In genomic region chr14:95865676-95866416, GRCm38 (mm10) we compare ENCODE assay signal across 19 mouse cellular contexts. TPM values are rescaled to one million over a fixed set of nuclear protein-coding genes. Genes with fewer than 3 reads are reported as not detected.
DNase-seq lines count a peak whose midpoint lies in the region; ATAC-seq lines count a peak whose summit lies in the region.
"Had no signal": no experiment of that assay in that cellular context is flagged by ENCODE, and none has a peak within 500 bp of the region (broad histone marks: within the 10 kb centered on the region; RNA-seq: fewer than 3 reads in every experiment).

No protein-coding gene starts in this region.

- no peaks in the 10 kb centered on the region for H3K4me1 ChIP-seq in midbrain, embryonic 11.5 days (ENCODE audit: control insufficient read depth, insufficient read depth, low read length)
- H3K4me1 ChIP-seq in midbrain, embryonic 10.5 days, result peaks cover 7% of the 10 kb centered on the region
- 0 out of 2 replicates have a peak, but pooled peaks cover 5% of the 10 kb centered on the region for H3K4me1 ChIP-seq in forebrain, embryonic 12.5 days
- 0 out of 2 replicates have a peak, but pooled peaks cover 5% of the 10 kb centered on the region for H3K4me1 ChIP-seq in midbrain, embryonic 14.5 days (ENCODE audit: control insufficient read depth, insufficient read depth, low read length)
- H3K4me1 ChIP-seq in heart, embryonic 10.5 days, result no peaks in the 10 kb centered on the region
- H3K4me1 ChIP-seq: heart, embryonic 15.5 days had no signal

- H3K4me2 ChIP-seq in midbrain, embryonic 11.5 days, result no peak overlapping the region
- no peak overlapping the region for H3K4me2 ChIP-seq in forebrain, embryonic 12.5 days
- no peak overlapping the region for H3K4me2 ChIP-seq in midbrain, embryonic 14.5 days (ENCODE audit: low read length)
- H3K4me2 ChIP-seq: heart, embryonic 15.5 days had no signal

- 49% methylated on average over 7 of the region's 7 CpGs for WGBS in midbrain, embryonic 11.5 days
- WGBS in midbrain, embryonic 10.5 days, result 69% methylated on average over 7 of the region's 7 CpGs
- WGBS in forebrain, embryonic 12.5 days, result 43% methylated on average over 7 of the region's 7 CpGs
- WGBS in midbrain, embryonic 14.5 days, result 38% methylated on average over 7 of the region's 7 CpGs
- WGBS in heart, embryonic 10.5 days, result 79% methylated on average over 7 of the region's 7 CpGs

- H3K27ac ChIP-seq in midbrain, embryonic 11.5 days (ENCODE audit: low read depth, low read length), result no peak overlapping the region
- no peak overlapping the region for H3K27ac ChIP-seq in midbrain, embryonic 10.5 days (replicated peaks)
- no peak overlapping the region for H3K27ac ChIP-seq in forebrain, embryonic 12.5 days
- H3K27ac ChIP-seq in midbrain, embryonic 14.5 days (replicated peaks; ENCODE audit: low read depth, low read length), result no peak overlapping the region
- H3K27ac ChIP-seq in heart, embryonic 10.5 days, result no peak overlapping the region
- H3K27ac ChIP-seq: heart, embryonic 15.5 days had no signal

- H3K9me3 ChIP-seq in midbrain, embryonic 11.5 days (ENCODE audit: control insufficient read depth, low read length), result no peaks in the 10 kb centered on the region
- H3K9me3 ChIP-seq in midbrain, embryonic 10.5 days (replicated peaks), result no peaks in the 10 kb centered on the region
- no peaks in the 10 kb centered on the region for H3K9me3 ChIP-seq in forebrain, embryonic 12.5 days
- H3K9me3 ChIP-seq in midbrain, embryonic 14.5 days (ENCODE audit: control insufficient read depth, low read length), result no peaks in the 10 kb centered on the region
- H3K9me3 ChIP-seq in heart, embryonic 10.5 days, result no peaks in the 10 kb centered on the region
- H3K9me3 ChIP-seq: heart, embryonic 15.5 days had no signal

- H3K9ac ChIP-seq in midbrain, embryonic 11.5 days (ENCODE audit: low read length), result no peak overlapping the region
- H3K9ac ChIP-seq in forebrain, embryonic 12.5 days, result no peak overlapping the region
- no peak overlapping the region for H3K9ac ChIP-seq in midbrain, embryonic 14.5 days (replicated peaks; ENCODE audit: low read length)
- H3K9ac ChIP-seq: heart, embryonic 15.5 days had no signal

- DNase-seq in midbrain, embryonic 11.5 days (ENCODE audit: low spot score, missing footprints), result no peak
- DNase-seq in midbrain, embryonic 10.5 days (ENCODE audit: low spot score), result no peak
- peak; percentile 54 for DNase-seq in midbrain, embryonic 14.5 days
- DNase-seq in heart, embryonic 10.5 days (ENCODE audit: low spot score), result no peak
- DNase-seq in heart, adult 18-20 months, result no peak
- DNase-seq in gastrocnemius, postnatal 36 days, result no peak
- DNase-seq: adrenal gland, adult 8-10 months; gastrocnemius, postnatal 10 days; kidney, adult 11 months had no signal

- intact Hi-C loops in gastrocnemius, postnatal 36 days (cut with DNase I), result no loop called here

- no peak overlapping the region for H3K4me3 ChIP-seq in midbrain, embryonic 11.5 days (ENCODE audit: low read depth, low read length)
- no peak overlapping the region for H3K4me3 ChIP-seq in midbrain, embryonic 10.5 days
- H3K4me3 ChIP-seq in forebrain, embryonic 12.5 days (replicated peaks), result no peak overlapping the region
- no peak overlapping the region for H3K4me3 ChIP-seq in midbrain, embryonic 14.5 days (replicated peaks; ENCODE audit: low read depth, low read length)
- H3K4me3 ChIP-seq in heart, embryonic 10.5 days, result no peak overlapping the region
- H3K4me3 ChIP-seq: erythroblast, embryonic 14.5 days; heart, embryonic 15.5 days had no signal

- peak; percentile 54 for ATAC-seq in midbrain, embryonic 11.5 days (ENCODE audit: low FRiP score)
- peak; percentile 87; the same call in 1 of the 2 replicates for ATAC-seq in forebrain, embryonic 12.5 days (ENCODE audit: low FRiP score)
- peak; percentile 69 for ATAC-seq in midbrain, embryonic 14.5 days (ENCODE audit: low FRiP score, low TSS enrichment)

- no peaks in the 10 kb centered on the region for H3K36me3 ChIP-seq in midbrain, embryonic 11.5 days (ENCODE audit: control insufficient read depth, insufficient read depth, low read length)
- no peaks in the 10 kb centered on the region for H3K36me3 ChIP-seq in midbrain, embryonic 10.5 days
- no peaks in the 10 kb centered on the region for H3K36me3 ChIP-seq in forebrain, embryonic 12.5 days (replicated peaks)
- no peaks in the 10 kb centered on the region for H3K36me3 ChIP-seq in midbrain, embryonic 14.5 days (ENCODE audit: control insufficient read depth, insufficient read depth, low read length)
- no peaks in the 10 kb centered on the region for H3K36me3 ChIP-seq in heart, embryonic 10.5 days
- H3K36me3 ChIP-seq: heart, embryonic 15.5 days had no signal

- H3K27me3 ChIP-seq in midbrain, embryonic 11.5 days (ENCODE audit: control insufficient read depth, insufficient read depth, low read length), result no peaks in the 10 kb centered on the region
- no peaks in the 10 kb centered on the region for H3K27me3 ChIP-seq in midbrain, embryonic 10.5 days (ENCODE audit: low read depth, poor library complexity, severe bottlenecking)
- H3K27me3 ChIP-seq in forebrain, embryonic 12.5 days, result no peaks in the 10 kb centered on the region
- H3K27me3 ChIP-seq in midbrain, embryonic 14.5 days (ENCODE audit: control insufficient read depth, insufficient read depth, low read length), result no peaks in the 10 kb centered on the region
- no peaks in the 10 kb centered on the region for H3K27me3 ChIP-seq in heart, embryonic 10.5 days (ENCODE audit: insufficient read depth, poor library complexity, severe bottlenecking)
- H3K27me3 ChIP-seq: CH12.LX; heart, embryonic 15.5 days had no signal

RNA-seq across cellular contexts. Expression of gene 4921530L21Rik, which starts 15.2 kb away (rescaled TPM):
- polyA plus RNA-seq in midbrain, embryonic 11.5 days (2014; fragmentation: Nextera tagmentation; extraction: Ambion mirVana), result not detected in 2 replicates
- not detected in 2 replicates for polyA plus RNA-seq in midbrain, embryonic 10.5 days (2016; fragmentation: Nextera tagmentation; extraction: Ambion mirVana)
- not detected in 2 replicates for polyA plus RNA-seq in forebrain, embryonic 12.5 days (2016; fragmentation: Nextera tagmentation; extraction: Ambion mirVana)
- polyA plus RNA-seq in midbrain, embryonic 14.5 days (2014; fragmentation: Nextera tagmentation; extraction: Ambion mirVana), result not detected in 2 replicates
- polyA plus RNA-seq in heart, embryonic 10.5 days (2016; fragmentation: Nextera tagmentation; extraction: Ambion mirVana), result not detected in 2 replicates
- total RNA-seq in heart, adult 18-20 months (2021), result not detected
- total RNA-seq in gastrocnemius, postnatal 36 days (2021), result not detected
- total RNA-seq: adrenal gland, adult 8-10 months; CH12.LX; gastrocnemius, postnatal 10 days; megakaryocyte, adult 5-6 weeks had no signal
- polyA plus RNA-seq: erythroblast, embryonic 14.5 days; heart, embryonic 15.5 days; large intestine, adult 2 months; limb, embryonic 11.5 days; liver, embryonic 16.5 days; small intestine, adult 2 months; stomach, embryonic 16.5 days had no signal
